Mouse (Mus musculus) midbrain, embryonic 15.5 days (tissue): ENCODE data around the gene Gm9046. TPM values are rescaled to one million over a fixed set of nuclear protein-coding genes. Genes with fewer than 3 reads are reported as not detected.
"Not testable (repeated sequence)": the region's sequence is repeated elsewhere in the genome, so short reads cannot be mapped to it uniquely, and the experiment has no call there.

Source experiments
- ATAC-seq: fragments of 200-750 bp; cut with Nextera tagmentation; replicated peaks from 2 replicates; pipeline ENCODE4 v1.8.0; 2017; ENCODE audit warnings: moderate TSS enrichment
- H3K27ac ChIP-seq: fragments of 300-500 bp; sonication (generic); 2 replicates; pipeline ENCODE4 v1.5.1; 2015; ENCODE audit warnings: mild to moderate bottlenecking, inconsistent platforms
- H3K27me3 ChIP-seq: fragments of 300-500 bp; sonication (generic); replicated peaks from 2 replicates; pipeline ENCODE4 v1.6.1; 2015; ENCODE audit warnings: inconsistent platforms
- H3K36me3 ChIP-seq: fragments of 300-500 bp; sonication (generic); replicated peaks from 2 replicates; pipeline ENCODE4 v1.6.1; 2015; ENCODE audit warnings: inconsistent platforms
- H3K4me1 ChIP-seq: fragments of 300-500 bp; sonication (generic); 2 replicates; pipeline ENCODE4 v1.6.1; 2015; ENCODE audit warnings: inconsistent platforms
- H3K4me2 ChIP-seq: fragments of 300-500 bp; sonication (generic); 2 replicates; pipeline ENCODE4 v1.6.1; 2015; ENCODE audit warnings: inconsistent platforms, mild to moderate bottlenecking, moderate library complexity
- H3K4me3 ChIP-seq: fragments of 300-500 bp; sonication (generic); 2 replicates; pipeline ENCODE4 v1.5.1; 2015; ENCODE audit warnings: mild to moderate bottlenecking, inconsistent platforms
- H3K9ac ChIP-seq: fragments of 300-500 bp; sonication (generic); 2 replicates; pipeline ENCODE4 v1.6.1; 2015; ENCODE audit warnings: mild to moderate bottlenecking, inconsistent platforms
- H3K9me3 ChIP-seq: fragments of 300-500 bp; sonication (generic); 2 replicates; pipeline ENCODE4 v1.6.1; 2016; ENCODE audit warnings: inconsistent platforms
- WGBS: fragments of 180-500 bp; shearing (Covaris S2); methylation state at CpG from one replicate; pipeline ENCODE4 v1.1.7; 2015; ENCODE audit warnings: mixed read lengths; 5-methylcytosine and 5-hydroxymethylcytosine counted together
- polyA plus RNA-seq: library from polyadenylated mRNA; unstranded; fragments of >200 nt; fragmentation: Nextera tagmentation; extraction: Ambion mirVana; gene quantifications from 2 replicates; pipeline ENCODE4 v1.2.1, GENCODE M21; 2015

Gene Gm9046
- polyA plus RNA-seq: not detected in 2 replicates

DNA sequence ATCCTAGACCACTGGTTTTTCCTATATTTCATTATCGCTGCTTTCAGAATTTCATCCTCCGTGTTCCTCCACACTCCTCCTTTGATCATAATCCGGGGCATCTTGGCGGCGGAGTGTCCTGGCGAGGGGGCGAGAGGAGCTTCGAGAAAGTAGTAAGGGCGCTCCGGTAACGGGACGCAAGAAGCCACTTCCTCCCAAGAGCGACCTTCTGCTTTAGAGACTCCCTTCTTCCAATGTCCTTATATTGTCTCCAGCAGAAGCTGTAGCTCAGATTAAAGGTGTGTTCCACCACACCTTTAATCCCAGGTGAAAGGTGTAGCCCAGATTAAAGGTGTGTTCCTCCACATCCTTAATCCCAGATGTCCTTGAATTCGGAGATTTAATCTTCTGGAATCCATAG, at the start of gene Gm9046:
Gene Gm9046, minus strand, starts transcription at position 101 of the 400 bp plus-strand sequence.
- H3K4me2 ChIP-seq, H3K27me3 ChIP-seq, H3K9me3 ChIP-seq, ATAC-seq, H3K4me3 ChIP-seq, H3K36me3 ChIP-seq, H3K4me1 ChIP-seq, H3K27ac ChIP-seq, H3K9ac ChIP-seq: not testable (repeated sequence)
- no CpG with 5 or more reads among the region's 14 CpGs for WGBS

DNA sequence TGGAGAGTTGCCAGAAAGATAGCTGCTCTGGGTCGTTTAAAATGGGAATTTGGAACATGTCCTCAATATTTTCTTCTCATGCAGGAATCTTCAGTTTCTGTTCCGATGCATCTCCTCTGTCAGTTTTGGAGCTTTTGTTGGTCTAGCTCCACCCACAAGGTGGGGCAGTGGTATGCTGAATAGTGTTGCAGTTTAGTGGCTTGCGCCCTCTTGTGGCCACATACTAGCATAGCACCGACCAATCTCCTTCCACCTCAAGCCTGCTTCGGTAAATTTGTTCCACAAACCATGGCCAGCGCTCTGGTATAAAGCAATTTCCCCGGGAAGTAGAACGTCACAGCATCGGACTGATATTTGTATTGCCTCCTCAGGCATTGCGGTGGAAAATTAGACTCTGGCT, 27.4 kb upstream of the Gm9046 start:
- peak overlapping the region; percentile 16; the same call in 1 of the 2 replicates for H3K4me3 ChIP-seq
- 5% methylated on average over 10 of the region's 10 CpGs for WGBS

DNA sequence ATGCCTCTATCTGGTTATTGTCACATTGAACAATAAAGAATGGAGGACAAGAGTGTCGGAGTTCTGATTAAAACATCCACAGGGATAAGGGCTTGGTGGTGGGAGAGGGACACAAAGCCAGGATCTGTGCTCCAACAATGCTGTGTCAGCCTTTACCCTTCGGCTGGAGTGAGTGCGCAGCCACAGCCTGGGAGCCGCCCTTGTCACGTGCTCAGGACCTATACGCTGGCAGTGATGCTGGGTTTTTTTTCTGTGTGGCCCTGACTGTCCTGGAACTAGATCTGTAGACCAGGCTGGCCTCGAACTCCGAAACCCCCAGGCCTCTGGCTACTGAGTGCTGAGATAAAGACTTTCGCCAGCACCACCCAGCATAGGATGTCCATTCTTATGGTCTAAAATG, 26.5 kb upstream of the Gm9046 start:
- H3K4me1 ChIP-seq: no peaks in the 10 kb centered on the region
- no peak overlapping the region for H3K27ac ChIP-seq
- 0 out of 2 replicates have a peak, but pooled peaks have one; percentile 30 for ATAC-seq
- no peaks in the 10 kb centered on the region for H3K9me3 ChIP-seq
- H3K9ac ChIP-seq: no peak overlapping the region
- no peak overlapping the region for H3K4me3 ChIP-seq
- 85% methylated on average over 9 of the region's 9 CpGs for WGBS
- H3K36me3 ChIP-seq: no peaks in the 10 kb centered on the region
- H3K27me3 ChIP-seq: no peaks in the 10 kb centered on the region
- no peak overlapping the region for H3K4me2 ChIP-seq

More for the DNA sequence above, 27.4 kb upstream of the Gm9046 start:
- Histone ChIP-seq H3K36me3 (no peaks in the 10 kb centered on the region), H3K27me3 (no peaks in the 10 kb centered on the region), H3K4me2 (peak overlapping the region; percentile 49), H3K4me1 (no peaks in the 10 kb centered on the region), H3K27ac (no peak overlapping the region), H3K9me3 (no peaks in the 10 kb centered on the region), H3K9ac (no peak overlapping the region)
- ATAC-seq: peak; percentile 94

DNA sequence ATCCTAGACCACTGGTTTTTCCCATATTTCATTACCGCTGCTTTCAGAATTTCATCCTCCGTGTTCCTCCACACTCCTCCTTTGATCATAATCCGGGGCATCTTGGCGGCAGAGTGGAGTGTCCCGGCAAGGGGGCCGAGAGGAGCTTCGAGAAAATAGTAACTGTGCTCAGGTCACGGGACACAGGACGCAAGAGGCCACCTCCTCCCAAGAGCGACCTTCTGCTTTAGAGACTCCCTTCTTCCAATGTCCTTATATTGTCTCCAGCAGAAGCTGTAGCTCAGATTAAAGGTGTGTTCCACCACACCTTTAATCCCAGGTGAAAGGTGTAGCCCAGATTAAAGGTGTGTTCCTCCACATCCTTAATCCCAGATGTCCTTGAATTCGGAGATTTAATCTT, 10.9 kb upstream of the Gm9046 start, which contains the start of gene Gm9049:
Gene Gm9049, minus strand, starts transcription at position 101 of the 400 bp plus-strand sequence.
- H3K36me3 ChIP-seq, H3K4me3 ChIP-seq, ATAC-seq: not testable (repeated sequence)

DNA sequence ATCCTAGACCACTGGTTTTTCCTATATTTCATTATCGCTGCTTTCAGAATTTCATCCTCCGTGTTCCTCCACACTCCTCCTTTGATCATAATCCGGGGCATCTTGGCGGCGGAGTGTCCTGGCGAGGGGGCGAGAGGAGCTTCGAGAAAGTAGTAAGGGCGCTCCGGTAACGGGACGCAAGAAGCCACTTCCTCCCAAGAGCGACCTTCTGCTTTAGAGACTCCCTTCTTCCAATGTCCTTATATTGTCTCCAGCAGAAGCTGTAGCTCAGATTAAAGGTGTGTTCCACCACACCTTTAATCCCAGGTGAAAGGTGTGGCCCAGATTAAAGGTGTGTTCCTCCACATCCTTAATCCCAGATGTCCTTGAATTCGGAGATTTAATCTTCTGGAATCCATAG, 5.5 kb upstream of the Gm9046 start, which contains the start of gene Gm9048:
Gene Gm9048, minus strand, starts transcription at position 101 of the 400 bp plus-strand sequence.
- not testable (repeated sequence) for H3K9ac ChIP-seq, H3K4me3 ChIP-seq, H3K27ac ChIP-seq, H3K9me3 ChIP-seq, ATAC-seq, H3K4me1 ChIP-seq, H3K27me3 ChIP-seq, H3K4me2 ChIP-seq, H3K36me3 ChIP-seq
- 100% methylated on average over 1 of the region's 14 CpGs for WGBS

More for the DNA sequence above, 10.9 kb upstream of the Gm9046 start, which contains the start of gene Gm9049:
- H3K27ac ChIP-seq, H3K4me2 ChIP-seq, H3K9ac ChIP-seq, H3K4me1 ChIP-seq, H3K27me3 ChIP-seq, H3K9me3 ChIP-seq: not testable (repeated sequence)
- no CpG with 5 or more reads among the region's 11 CpGs for WGBS

DNA sequence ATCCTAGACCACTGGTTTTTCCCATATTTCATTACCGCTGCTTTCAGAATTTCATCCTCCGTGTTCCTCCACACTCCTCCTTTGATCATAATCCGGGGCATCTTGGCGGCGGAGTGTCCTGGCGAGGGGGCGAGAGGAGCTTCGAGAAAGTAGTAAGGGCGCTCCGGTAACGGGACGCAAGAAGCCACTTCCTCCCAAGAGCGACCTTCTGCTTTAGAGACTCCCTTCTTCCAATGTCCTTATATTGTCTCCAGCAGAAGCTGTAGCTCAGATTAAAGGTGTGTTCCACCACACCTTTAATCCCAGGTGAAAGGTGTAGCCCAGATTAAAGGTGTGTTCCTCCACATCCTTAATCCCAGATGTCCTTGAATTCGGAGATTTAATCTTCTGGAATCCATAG, 5.3 kb downstream of the Gm9046 start, which contains the start of gene Gm9045:
Gene Gm9045, minus strand, starts transcription at position 101 of the 400 bp plus-strand sequence.
- H3K27me3 ChIP-seq, H3K4me2 ChIP-seq, H3K9ac ChIP-seq, H3K9me3 ChIP-seq, H3K4me3 ChIP-seq, H3K27ac ChIP-seq, ATAC-seq, H3K36me3 ChIP-seq, H3K4me1 ChIP-seq: not testable (repeated sequence)
- WGBS: no CpG with 5 or more reads among the region's 14 CpGs

DNA sequence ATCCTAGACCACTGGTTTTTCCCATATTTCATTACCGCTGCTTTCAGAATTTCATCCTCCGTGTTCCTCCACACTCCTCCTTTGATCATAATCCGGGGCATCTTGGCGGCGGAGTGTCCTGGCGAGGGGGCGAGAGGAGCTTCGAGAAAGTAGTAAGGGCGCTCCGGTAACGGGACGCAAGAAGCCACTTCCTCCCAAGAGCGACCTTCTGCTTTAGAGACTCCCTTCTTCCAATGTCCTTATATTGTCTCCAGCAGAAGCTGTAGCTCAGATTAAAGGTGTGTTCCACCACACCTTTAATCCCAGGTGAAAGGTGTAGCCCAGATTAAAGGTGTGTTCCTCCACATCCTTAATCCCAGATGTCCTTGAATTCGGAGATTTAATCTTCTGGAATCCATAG, 10.7 kb downstream of the Gm9046 start, which contains the start of gene Gm9044:
Gene Gm9044, minus strand, starts transcription at position 101 of the 400 bp plus-strand sequence.
- not testable (repeated sequence) for H3K4me1 ChIP-seq, H3K27ac ChIP-seq, H3K27me3 ChIP-seq, H3K9me3 ChIP-seq, H3K36me3 ChIP-seq, H3K4me2 ChIP-seq, ATAC-seq, H3K9ac ChIP-seq, H3K4me3 ChIP-seq
- no CpG with 5 or more reads among the region's 14 CpGs for WGBS

DNA sequence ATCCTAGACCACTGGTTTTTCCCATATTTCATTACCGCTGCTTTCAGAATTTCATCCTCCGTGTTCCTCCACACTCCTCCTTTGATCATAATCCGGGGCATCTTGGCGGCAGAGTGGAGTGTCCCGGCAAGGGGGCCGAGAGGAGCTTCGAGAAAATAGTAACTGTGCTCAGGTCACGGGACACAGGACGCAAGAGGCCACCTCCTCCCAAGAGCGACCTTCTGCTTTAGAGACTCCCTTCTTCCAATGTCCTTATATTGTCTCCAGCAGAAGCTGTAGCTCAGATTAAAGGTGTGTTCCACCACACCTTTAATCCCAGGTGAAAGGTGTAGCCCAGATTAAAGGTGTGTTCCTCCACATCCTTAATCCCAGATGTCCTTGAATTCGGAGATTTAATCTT, 16.2 kb downstream of the Gm9046 start, which contains the start of gene Gm9040:
Gene Gm9040, minus strand, starts transcription at position 101 of the 400 bp plus-strand sequence.
- H3K9ac ChIP-seq, H3K27ac ChIP-seq, H3K4me2 ChIP-seq, H3K27me3 ChIP-seq, H3K9me3 ChIP-seq, H3K4me3 ChIP-seq, H3K36me3 ChIP-seq, H3K4me1 ChIP-seq, ATAC-seq: not testable (repeated sequence)
- no CpG with 5 or more reads among the region's 11 CpGs for WGBS

DNA sequence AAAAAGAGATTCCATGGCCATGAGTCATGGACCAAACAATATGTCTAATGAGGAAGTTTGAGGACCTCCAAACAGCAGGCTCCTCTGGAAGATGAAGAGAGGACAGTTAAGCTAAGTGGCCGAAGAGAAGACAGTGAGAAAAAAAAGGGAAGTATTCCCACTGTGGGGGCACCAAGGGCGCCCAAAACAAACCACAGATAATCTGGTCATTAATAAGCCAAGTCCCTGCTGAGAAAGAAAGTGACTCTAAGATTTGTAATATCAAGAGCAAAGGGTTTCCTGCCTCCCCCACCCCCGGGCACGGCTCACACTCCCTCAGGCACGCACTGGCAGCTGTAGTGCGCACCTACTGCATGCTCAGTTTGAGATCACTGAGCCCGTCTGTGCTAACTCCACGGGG, 24.0 kb downstream of the Gm9046 start:
- Histone ChIP-seq H3K36me3 (no peaks in the 10 kb centered on the region), H3K9me3 (no peaks in the 10 kb centered on the region), H3K27me3 (no peaks in the 10 kb centered on the region), H3K4me3 (no peak overlapping the region), H3K9ac (no peak overlapping the region), H3K4me1 (no peaks in the 10 kb centered on the region), H3K27ac (no peak overlapping the region), H3K4me2 (no peak overlapping the region)
- ATAC-seq: no peak
- WGBS: 85% methylated on average over 8 of the region's 8 CpGs

DNA sequence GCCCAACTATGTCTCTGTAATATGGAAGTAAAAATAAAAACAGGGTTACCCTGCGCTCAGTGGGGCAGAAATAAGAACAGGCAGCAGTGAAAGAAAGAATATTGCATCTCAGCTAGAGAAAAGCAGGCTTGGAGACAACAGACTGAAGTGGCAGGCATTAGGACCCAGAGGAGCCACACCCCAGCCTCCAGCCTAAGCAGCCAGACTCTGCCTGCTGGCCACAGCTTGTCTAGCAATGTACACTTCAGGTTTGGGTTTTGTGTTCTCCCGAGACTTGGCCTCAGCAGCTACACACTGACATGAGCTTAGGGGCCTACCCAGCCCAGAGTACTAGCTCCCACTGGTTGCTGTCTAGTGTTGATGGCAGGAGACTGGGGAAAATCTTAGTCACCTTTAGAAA, 40.9 kb downstream of the Gm9046 start:
- not testable (repeated sequence) for H3K4me3 ChIP-seq, H3K4me2 ChIP-seq, H3K36me3 ChIP-seq, H3K27me3 ChIP-seq, H3K9ac ChIP-seq, ATAC-seq, H3K4me1 ChIP-seq, H3K27ac ChIP-seq, H3K9me3 ChIP-seq
- 39% methylated on average over 2 of the region's 2 CpGs for WGBS

DNA sequence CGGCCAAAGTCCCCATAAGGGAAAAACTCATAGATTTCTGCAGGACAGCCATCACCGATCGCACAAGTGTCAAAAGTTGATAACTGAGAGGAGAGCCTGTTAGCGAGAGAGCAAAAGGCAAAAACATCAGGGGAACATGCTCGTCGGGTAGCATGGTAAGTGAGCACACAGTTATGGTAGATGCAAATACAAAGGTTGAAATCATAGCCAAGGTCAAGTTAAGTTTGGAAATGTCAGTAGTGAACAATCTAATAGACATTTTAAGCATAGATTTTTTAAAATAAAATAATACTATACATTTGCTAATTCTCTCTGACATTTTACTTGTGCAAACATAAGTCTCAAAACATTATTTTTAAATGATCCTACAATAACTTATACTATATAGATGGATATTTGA, 48.1 kb downstream of the Gm9046 start, which contains the start of gene Iltifb:
Gene Iltifb, minus strand, starts transcription at position 101 of the 400 bp plus-strand sequence.
- Histone ChIP-seq H3K4me1 (no peaks in the 10 kb centered on the region), H3K4me2 (no peak within 1 kb of the TSS), H3K27ac (no peak within 1 kb of the TSS), H3K27me3 (no peaks in the 10 kb centered on the region), H3K9ac (no peak within 1 kb of the TSS), H3K9me3 (no peaks in the 10 kb centered on the region), H3K36me3 (no peaks in the 10 kb centered on the region), H3K4me3 (no peak within 1 kb of the TSS)
- 94% methylated on average over 6 of the region's 6 CpGs for WGBS
- no peak for ATAC-seq
